Mouse (Mus musculus) ES-Bruce4 (cell line): ENCODE data around the gene Lmtk2.

Experiments
- CTCF ChIP-seq: IDR thresholded peaks from one replicate; pipeline ENCODE4 v1.8.1; 2011; ENCODE audit warnings: low read depth, low read length
- EP300 ChIP-seq: IDR thresholded peaks from 2 replicates; pipeline ENCODE4 v1.6.1; 2011; ENCODE audit warnings: low read depth, low read length; ENCODE audit not compliant: insufficient read depth
- POLR2A ChIP-seq: IDR thresholded peaks from one replicate; pipeline ENCODE4 v1.8.1; 2011; ENCODE audit warnings: low read length; ENCODE audit not compliant: insufficient read depth

DNA sequence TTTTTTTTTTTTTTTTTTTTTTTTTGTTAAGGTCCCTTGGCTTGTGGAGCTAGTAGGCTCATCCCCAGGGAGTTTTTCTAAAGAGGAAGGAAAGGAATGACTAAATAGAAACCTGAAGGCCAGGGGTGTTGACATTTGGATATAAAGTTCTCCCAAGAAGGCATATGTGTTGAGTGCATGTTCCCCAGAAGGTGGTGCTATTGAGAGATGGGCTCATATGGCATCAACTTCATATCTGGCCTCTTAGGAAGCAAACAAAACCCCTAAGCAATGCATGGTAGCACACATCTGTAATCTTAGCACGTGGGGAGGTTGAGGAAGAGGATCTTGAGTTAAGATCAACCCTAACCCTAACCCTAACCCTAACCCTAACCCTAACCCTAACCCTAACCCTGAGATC lies 131.2 kb downstream of the Lmtk2 start:
- TF ChIP-seq POLR2A (no peak), CTCF (no peak), EP300 (no peak)
